Mouse (Mus musculus): ENCODE results near the gene Nmnat1.
"Not testable (repeated sequence)": the region's sequence is repeated elsewhere in the genome, so short reads cannot be mapped to it uniquely, and the experiment has no call there.

The Nmnat1 gene

DNA sequence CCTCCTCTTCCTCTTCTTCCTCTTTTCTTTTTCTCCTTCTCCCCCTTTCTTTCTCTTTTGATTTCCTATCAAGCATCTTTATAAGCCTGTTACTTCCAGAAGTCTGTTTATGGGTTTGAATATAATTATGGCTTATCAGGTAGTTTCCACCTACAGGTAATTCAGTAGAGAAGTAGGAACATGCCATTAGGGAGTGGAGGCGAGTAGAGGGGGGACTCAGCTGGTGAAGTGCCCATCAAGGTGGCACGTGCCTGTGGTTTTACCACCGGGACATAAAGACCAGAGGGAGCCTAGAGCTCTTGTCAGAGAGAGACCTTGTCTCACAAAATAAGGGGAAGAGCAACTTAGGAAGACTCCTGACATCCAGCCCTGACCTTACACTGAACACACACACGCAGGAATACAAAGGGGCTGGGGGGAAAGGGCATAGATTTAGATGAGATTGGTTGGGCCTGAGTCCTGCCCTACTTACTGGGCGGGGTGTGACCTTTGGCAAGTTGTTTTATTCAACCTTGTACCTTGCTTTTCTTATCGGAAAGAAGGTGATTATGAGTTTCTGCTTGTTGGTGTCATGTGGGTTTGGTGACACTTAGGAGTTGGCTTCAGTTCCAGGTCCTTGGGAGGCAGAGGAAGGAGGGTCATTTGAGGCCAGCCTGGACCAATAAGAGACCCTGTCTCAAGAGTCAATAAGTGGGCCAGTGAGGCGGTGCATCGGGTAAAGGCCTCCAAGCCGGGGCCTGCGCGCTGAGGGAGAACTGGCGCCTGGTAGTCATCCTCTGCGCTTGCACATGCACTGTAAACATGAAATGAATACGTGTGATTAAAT, 4.6 kb upstream of the Nmnat1 start:
- DNase-seq (ENCODE audit: low read depth, low spot score), result no peak

GRCm38 (mm10) chr4:149487729-149488128, 2.7 kb upstream of the Nmnat1 start:
- DNase-seq (ENCODE audit: low read depth, low spot score), result no peak

GRCm38 (mm10) chr4:149485825-149486206, 814 bp upstream of the Nmnat1 start:
- DNase-seq (ENCODE audit: low read depth, low spot score), result no peak

DNA sequence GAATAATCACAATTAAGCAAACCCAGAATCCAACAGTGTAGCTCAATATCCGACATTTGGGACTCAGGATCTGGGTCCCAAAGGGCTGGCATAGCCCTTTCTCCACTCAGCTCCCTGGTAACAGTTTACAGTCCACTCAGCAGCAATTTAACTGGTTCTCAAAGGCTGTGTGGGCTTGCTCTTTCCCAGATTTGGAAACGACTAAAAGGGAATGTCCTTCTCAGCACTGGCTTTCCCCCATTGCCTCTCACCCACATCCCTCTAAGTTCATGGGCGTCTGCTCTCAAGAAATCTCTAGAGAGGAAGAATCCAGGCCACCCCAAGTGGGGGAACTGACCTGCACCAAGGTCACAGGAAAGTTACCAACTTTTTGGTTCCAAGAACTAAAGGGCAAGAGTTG, 436 bp downstream of the Nmnat1 start:
- DNase-seq (ENCODE audit: low read depth, low spot score), result no peak

GRCm38 (mm10) chr4:149477078-149477477, 7.9 kb downstream of the Nmnat1 start, which contains the start of gene Tmem274:
Gene Tmem274 (plus strand): TSS chr4:149477378.
- no peak for DNase-seq (ENCODE audit: low read depth, low spot score)

DNA sequence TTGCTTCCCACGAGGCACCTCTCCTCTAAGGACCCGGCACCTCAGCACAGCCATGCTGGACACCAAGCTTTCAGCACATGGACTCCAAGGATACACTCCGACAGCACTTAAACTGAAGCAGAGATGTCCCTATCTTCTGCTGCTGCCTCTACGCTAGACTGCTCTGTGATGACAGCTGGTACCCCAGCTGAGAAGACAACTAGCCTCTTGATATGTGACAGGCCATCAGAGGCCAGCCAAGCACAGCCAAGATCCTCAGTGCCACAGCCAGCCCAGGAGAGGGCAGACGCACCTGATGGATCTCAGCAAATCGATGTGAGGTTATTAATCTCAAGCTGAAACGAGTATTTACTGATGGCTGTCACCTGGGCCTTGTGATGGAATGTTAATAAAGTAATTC, 9.9 kb downstream of the Nmnat1 start:
- DNase-seq (ENCODE audit: low read depth, low spot score), result no peak

- no peak for DNase-seq (ENCODE audit: low read depth, low spot score)
These were observed 15.4 kb downstream of the Nmnat1 start for GRCm38 (mm10) chr4:149469557-149469956.

- DNase-seq (ENCODE audit: low read depth, low spot score), result no peak
These were observed 21.5 kb downstream of the Nmnat1 start for GRCm38 (mm10) chr4:149463435-149463950.

GRCm38 (mm10) chr4:149462305-149462971, 22.6 kb downstream of the Nmnat1 start:
- no peak for DNase-seq (ENCODE audit: low read depth, low spot score)

- no peak for DNase-seq (ENCODE audit: low read depth, low spot score)
These were observed 23.3 kb downstream of the Nmnat1 start for GRCm38 (mm10) chr4:149461579-149462304.

DNA sequence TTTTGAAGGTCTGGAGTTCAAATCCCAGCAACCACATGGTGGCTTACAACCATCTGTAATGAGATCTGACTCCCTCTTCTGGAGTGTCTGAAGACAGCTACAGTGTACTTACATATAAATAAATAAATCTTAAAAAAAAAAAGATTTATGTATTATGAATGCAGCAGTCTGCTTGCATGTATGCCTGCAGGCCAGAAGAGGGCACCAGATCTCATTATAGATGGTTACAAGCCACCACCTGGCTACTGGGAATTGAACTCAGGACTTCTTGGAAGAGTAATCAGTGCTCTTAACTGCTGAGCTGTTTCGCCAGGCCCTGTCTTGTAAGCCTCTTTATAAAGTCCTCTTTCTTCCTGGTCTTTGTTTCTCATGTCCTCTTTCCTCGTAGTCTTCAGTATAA, 24.5 kb downstream of the Nmnat1 start:
- not testable (repeated sequence) for DNase-seq (ENCODE audit: low read depth, low spot score)

DNA sequence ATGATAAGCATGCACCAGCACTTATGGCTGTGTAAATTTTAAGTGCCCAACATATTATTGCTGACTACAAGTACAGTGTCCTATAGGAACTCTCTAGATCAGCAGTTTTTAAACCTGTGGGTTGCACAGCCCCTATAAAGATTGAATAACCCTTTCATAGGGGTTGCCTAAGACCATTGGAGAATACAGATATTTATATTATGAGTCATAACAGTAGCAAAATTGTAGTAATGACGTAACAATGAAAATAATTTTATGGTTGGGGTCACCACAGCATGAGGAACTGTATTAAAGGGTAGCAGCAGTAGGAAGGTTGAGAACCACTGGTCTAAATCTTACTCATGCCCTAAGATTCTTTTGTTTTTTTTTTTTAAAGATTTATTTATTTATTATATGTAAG, 25.6 kb downstream of the Nmnat1 start:
- no peak for DNase-seq (ENCODE audit: low read depth, low spot score)

DNA sequence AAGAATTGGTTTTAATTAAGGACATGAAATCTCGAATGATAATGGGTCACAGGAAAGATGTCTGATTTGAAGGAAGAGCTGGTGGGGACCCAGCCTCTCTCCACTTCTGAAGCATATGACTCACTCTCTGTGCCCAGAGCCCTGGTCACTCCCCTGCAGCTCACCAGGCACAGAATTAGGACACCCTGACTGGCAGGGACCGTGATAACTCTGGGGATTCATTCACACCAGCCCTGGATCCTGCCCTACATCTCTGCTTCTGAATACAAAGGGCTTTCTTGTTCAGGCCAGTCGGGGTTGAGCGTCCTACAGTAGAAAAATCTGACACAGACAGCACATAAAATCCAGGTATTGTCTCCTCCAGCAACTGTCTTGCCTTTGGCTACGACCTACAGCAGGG, 26.5 kb downstream of the Nmnat1 start:
- DNase-seq (ENCODE audit: low read depth, low spot score), result no peak

DNA sequence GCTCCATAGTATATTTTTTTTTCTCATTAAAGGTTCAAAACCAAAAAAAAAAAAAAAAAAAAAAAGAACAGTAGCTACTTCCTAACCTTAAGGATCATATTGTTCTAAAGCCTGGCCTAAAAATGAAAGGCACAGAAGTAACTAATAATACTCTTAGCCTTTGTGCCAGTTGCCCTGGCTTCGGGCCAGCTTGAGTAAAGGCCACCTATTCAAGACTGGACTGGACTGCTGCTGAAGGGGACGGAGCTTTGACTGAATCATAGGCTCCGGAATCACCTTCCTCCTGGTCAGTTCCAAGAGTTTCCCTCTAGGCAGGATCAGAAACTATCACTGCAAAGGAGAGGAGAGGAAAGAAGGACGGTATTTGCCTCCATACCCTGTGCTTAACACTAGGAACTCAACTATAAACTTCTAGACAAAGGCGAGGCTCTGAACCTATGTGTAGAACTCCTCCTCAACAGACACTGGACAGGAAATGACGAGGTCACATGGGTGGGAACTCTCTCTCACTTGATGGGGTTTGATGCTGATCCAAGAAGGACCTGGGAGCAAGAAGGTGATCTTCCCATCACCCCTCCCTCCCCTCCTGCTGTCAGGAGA, 27.1 kb downstream of the Nmnat1 start:
- no peak for DNase-seq (ENCODE audit: low read depth, low spot score)

GRCm38 (mm10) chr4:149457163-149457562, 27.8 kb downstream of the Nmnat1 start:
- DNase-seq (ENCODE audit: low read depth, low spot score), result not testable (repeated sequence)

DNA sequence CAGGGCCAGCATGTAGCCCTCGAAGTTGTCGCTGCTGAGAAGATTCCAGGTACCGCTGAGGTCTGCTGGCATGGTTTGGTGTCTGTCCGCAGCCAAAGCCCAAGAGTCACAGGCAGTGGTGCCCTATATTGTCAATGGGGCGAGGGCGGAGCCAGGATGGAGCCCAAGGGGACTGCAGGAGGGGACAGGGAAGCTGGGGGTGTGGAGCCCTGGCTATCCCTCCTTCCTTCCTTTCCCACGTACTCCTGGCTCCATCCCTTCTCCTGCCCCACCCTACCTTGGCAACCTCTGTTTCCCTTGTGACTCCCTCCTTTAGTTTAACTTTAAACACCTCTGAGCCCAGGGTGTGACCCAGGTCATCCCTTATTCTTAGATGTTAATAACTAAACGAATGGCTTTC, 30.1 kb downstream of the Nmnat1 start, which contains the start of gene Rbp7:
TSS of gene Rbp7 (minus strand) at position 100 of the 400 bp plus-strand sequence.
- no peak for DNase-seq (ENCODE audit: low read depth, low spot score)

DNA sequence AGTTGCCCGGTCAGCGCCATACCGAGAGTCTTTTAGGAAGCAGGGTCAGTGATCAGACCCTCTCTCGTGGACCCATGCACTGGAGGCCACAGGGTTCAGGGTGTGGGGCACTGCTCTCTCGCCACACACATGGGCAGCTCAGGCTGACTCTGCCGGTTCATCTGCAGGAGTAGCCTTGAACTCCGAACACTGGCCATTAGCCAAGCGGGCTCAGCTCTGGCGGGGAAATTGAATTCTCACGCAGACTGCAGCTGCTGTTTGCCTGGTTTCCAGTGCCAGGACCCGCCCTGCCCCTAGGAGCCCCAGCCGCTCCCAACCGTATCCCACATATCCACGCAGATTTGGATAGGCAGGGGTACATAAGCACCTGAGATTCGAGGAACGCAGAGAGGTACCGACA, 30.7 kb downstream of the Nmnat1 start:
- DNase-seq (ENCODE audit: low read depth, low spot score), result no peak

DNA sequence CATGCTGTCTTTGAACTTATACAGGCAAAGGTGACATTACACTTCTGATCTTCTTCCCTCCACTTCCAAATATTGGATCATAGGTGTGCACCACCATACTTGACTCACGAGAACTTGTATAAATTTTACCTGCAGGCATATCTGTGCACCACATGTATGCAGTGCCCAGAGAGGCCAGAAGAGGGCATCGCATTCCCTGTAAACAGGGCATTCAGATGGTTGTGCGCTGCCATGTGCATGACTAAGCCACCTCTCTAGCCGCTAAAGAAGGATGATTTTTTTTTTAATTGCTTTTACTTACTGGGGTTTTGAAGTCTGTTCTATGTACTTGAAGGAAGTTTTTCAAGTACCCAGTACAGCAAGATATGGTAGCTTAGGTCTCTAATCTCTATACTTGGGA, 31.3 kb downstream of the Nmnat1 start:
- no peak for DNase-seq (ENCODE audit: low read depth, low spot score)

- no peak for DNase-seq (ENCODE audit: low read depth, low spot score)
These were observed 34.4 kb downstream of the Nmnat1 start for GRCm38 (mm10) chr4:149450636-149451035.

- DNase-seq (ENCODE audit: low read depth, low spot score), result no peak
These were observed 38.7 kb downstream of the Nmnat1 start for GRCm38 (mm10) chr4:149446309-149446708.

- DNase-seq (ENCODE audit: low read depth, low spot score), result no peak
These were observed 39.1 kb downstream of the Nmnat1 start for GRCm38 (mm10) chr4:149445868-149446267.

All from brain, embryonic 18.5 days (tissue).